In the genomic region with DNA sequence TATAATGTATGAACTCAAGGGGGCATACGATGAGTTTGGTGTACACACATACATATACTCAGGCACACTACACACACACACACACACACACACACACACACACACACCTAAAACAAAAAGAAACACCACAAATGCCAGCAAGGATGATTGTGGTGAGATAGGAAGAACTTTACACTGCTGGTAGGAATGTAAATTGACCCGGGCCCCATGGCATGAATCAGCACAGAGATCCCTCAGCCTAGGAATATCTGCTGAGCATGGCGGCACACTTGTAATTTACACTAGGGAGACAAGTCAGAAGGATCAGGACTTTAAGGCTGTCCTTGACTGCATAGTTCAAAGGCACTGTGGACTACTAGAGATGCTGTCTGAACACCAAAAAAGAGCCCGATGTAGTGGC, we compare ENCODE assay signal across 25 mouse cellular contexts. TPM values are rescaled to one million over a fixed set of nuclear protein-coding genes. Genes with fewer than 3 reads are reported as not detected.
DNase-seq lines count a peak whose midpoint lies in the region; ATAC-seq and TF ChIP-seq lines count a peak whose summit lies in the region.
"Had no signal": no experiment of that assay in that cellular context is flagged by ENCODE, and none has a peak within 500 bp of the region (broad histone marks: within the 10 kb centered on the region; RNA-seq: fewer than 3 reads in every experiment).

No protein-coding gene starts in this region.

- ATAC-seq in heart, postnatal 0 days (ENCODE audit: insufficient read depth, low read depth) = no peak
- ATAC-seq in stomach, postnatal 0 days (ENCODE audit: low FRiP score, low TSS enrichment) = no peak
- ATAC-seq: activated CD4-positive, CD25-positive, alpha-beta regulatory T cell, adult 4 months; forebrain, embryonic 14.5 days; forebrain, embryonic 16.5 days; Patski had no signal

- no peak overlapping the region for H3K4me3 ChIP-seq in heart, postnatal 0 days (ENCODE audit: low read depth, low read length)
- H3K4me3 ChIP-seq in stomach, postnatal 0 days (ENCODE audit: low read depth, low read length) = no peak overlapping the region
- H3K4me3 ChIP-seq: embryonic facial prominence, embryonic 13.5 days; embryonic facial prominence, embryonic 15.5 days; erythroblast, embryonic 14.5 days; forebrain, embryonic 10.5 days; forebrain, embryonic 12.5 days had no signal

- 0 out of 2 replicates have a peak, but pooled peaks have one; percentile 8 for TF ChIP-seq CTCF in heart, postnatal 0 days (IDR thresholded peaks at IDR 0.05; ENCODE audit: low read depth)
- peak; percentile 23; the same call in 1 of the 2 replicates for TF ChIP-seq CTCF in stomach, postnatal 0 days (IDR thresholded peaks at IDR 0.05; ENCODE audit: low read depth)

- H3K9ac ChIP-seq in heart, postnatal 0 days (replicated peaks; ENCODE audit: low read depth, low read length) = no peak overlapping the region
- H3K9ac ChIP-seq in stomach, postnatal 0 days (ENCODE audit: low read length) = no peak overlapping the region
- H3K9ac ChIP-seq: embryonic facial prominence, embryonic 13.5 days; embryonic facial prominence, embryonic 15.5 days; forebrain, embryonic 12.5 days had no signal

- DNase-seq in heart, postnatal 0 days (ENCODE audit: low spot score) = no peak
- no peak for DNase-seq in heart, postnatal 25 days (ENCODE audit: low spot score)
- DNase-seq in 3T3-L1 (ENCODE audit: low read depth, low spot score) (peak; percentile 64), 416B (ENCODE audit: low read depth) (peak; percentile 54)
- DNase-seq in stomach, postnatal 0 days (ENCODE audit: low spot score) = no peak
- DNase-seq in spleen, adult 12 weeks (ENCODE audit: low spot score) = no peak
- DNase-seq in cerebellum, postnatal 4 days (ENCODE audit: low spot score in 2 of 2) = no peak
- DNase-seq: adrenal gland, adult 8-10 months; adrenal gland, postnatal 14 days; adrenal gland, postnatal 36 days; cerebellum, adult 11-12 months; cerebellum, adult 2 months; cerebellum, adult 9-10 months; cerebellum, postnatal 10 days; cerebellum, postnatal 25 days; embryo, embryonic 11 days had no signal

- H3K4me1 ChIP-seq in heart, postnatal 0 days (ENCODE audit: control insufficient read depth, insufficient read depth) = no peaks in the 10 kb centered on the region
- no peaks in the 10 kb centered on the region for H3K4me1 ChIP-seq in stomach, postnatal 0 days (replicated peaks; ENCODE audit: control insufficient read depth, insufficient read depth)
- H3K4me1 ChIP-seq: embryonic facial prominence, embryonic 13.5 days; embryonic facial prominence, embryonic 15.5 days; forebrain, embryonic 10.5 days; forebrain, embryonic 12.5 days had no signal

- no peaks in the 10 kb centered on the region for H3K27me3 ChIP-seq in heart, postnatal 0 days (ENCODE audit: control insufficient read depth, insufficient read depth, low read length)
- H3K27me3 ChIP-seq in stomach, postnatal 0 days (ENCODE audit: control insufficient read depth, insufficient read depth, low read length) = no peaks in the 10 kb centered on the region
- H3K27me3 ChIP-seq: embryonic facial prominence, embryonic 13.5 days; embryonic facial prominence, embryonic 15.5 days; forebrain, embryonic 12.5 days; Patski had no signal

- 73% methylated on average over 4 of the region's 4 CpGs for WGBS in heart, postnatal 0 days
- 76% methylated on average over 4 of the region's 4 CpGs for WGBS in stomach, postnatal 0 days

- no peak for TF ChIP-seq EP300 in heart, postnatal 0 days (IDR thresholded peaks at IDR 0.05; ENCODE audit: low read depth)
- TF ChIP-seq EP300 in stomach, postnatal 0 days (optimal IDR thresholded peaks at IDR 0.05) = no peak

- no peaks in the 10 kb centered on the region for H3K9me3 ChIP-seq in heart, postnatal 0 days (replicated peaks; ENCODE audit: control insufficient read depth, low read length)
- H3K9me3 ChIP-seq in stomach, postnatal 0 days (ENCODE audit: control insufficient read depth, low read length) = no peaks in the 10 kb centered on the region
- H3K9me3 ChIP-seq: embryonic facial prominence, embryonic 13.5 days; embryonic facial prominence, embryonic 15.5 days; forebrain, embryonic 10.5 days; forebrain, embryonic 12.5 days had no signal

- intact Hi-C loops in heart, postnatal 25 days (cut with DNase I) = no loop called here

- H3K4me2 ChIP-seq in heart, postnatal 0 days (ENCODE audit: low read depth, low read length) = no peak overlapping the region
- H3K4me2 ChIP-seq in stomach, postnatal 0 days (replicated peaks; ENCODE audit: low read depth) = no peak overlapping the region
- H3K4me2 ChIP-seq: embryonic facial prominence, embryonic 13.5 days; embryonic facial prominence, embryonic 15.5 days; forebrain, embryonic 12.5 days had no signal

- peaks cover 14% of the 10 kb centered on the region; the same call in 1 of the 2 replicates for H3K36me3 ChIP-seq in heart, postnatal 0 days (replicated peaks; ENCODE audit: control insufficient read depth, insufficient read depth, low read length)
- H3K36me3 ChIP-seq in stomach, postnatal 0 days (ENCODE audit: control insufficient read depth, insufficient read depth, low read length) = no peaks in the 10 kb centered on the region; the same call in 1 of the 2 replicates

- H3K27ac ChIP-seq in heart, postnatal 0 days (ENCODE audit: low read depth) = no peak overlapping the region
- no peak overlapping the region for H3K27ac ChIP-seq in stomach, postnatal 0 days (replicated peaks)
- H3K27ac ChIP-seq: embryonic facial prominence, embryonic 13.5 days; embryonic facial prominence, embryonic 15.5 days; forebrain, embryonic 10.5 days; forebrain, embryonic 12.5 days had no signal

RNA-seq across cellular contexts. Expression of gene Rad9b, which starts 23.8 kb away (rescaled TPM):
- 2.0 and 13.9 TPM in 2 replicates for total RNA-seq in heart, postnatal 0 days (2014; rRNA removed; ENCODE audit: low replicate concordance)
- polyA plus RNA-seq in heart, postnatal 0 days (2015; fragmentation: Nextera tagmentation; extraction: Ambion mirVana) = 7.5 and 8.2 TPM in 2 replicates
- 1 to 10 TPM in 1 of 2 experiments, under 1 TPM in 1; 0.36 to 1.6 TPM for total RNA-seq in heart, postnatal 25 days (2021)
- 5.2 and 5.3 TPM in 2 replicates for polyA plus RNA-seq in stomach, postnatal 0 days (2015; fragmentation: Nextera tagmentation; extraction: Ambion mirVana)
- polyA plus RNA-seq: erythroblast, embryonic 14.5 days had no signal

RNA-seq across cellular contexts. Expression of gene Vps29, which starts 23.9 kb away (rescaled TPM):
- 84.0 and 92.5 TPM in 2 replicates for total RNA-seq in heart, postnatal 0 days (2014; rRNA removed; ENCODE audit: low replicate concordance)
- polyA plus RNA-seq in heart, postnatal 0 days (2015; fragmentation: Nextera tagmentation; extraction: Ambion mirVana) = 184 and 206 TPM in 2 replicates
- 10 to 100 TPM; 82.6 to 89.5 TPM for total RNA-seq in heart, postnatal 25 days (2021)
- 187 and 191 TPM in 2 replicates for polyA plus RNA-seq in stomach, postnatal 0 days (2015; fragmentation: Nextera tagmentation; extraction: Ambion mirVana)

RNA-seq across cellular contexts. Expression of gene Gpn3, which starts 41.4 kb away (rescaled TPM):
- total RNA-seq in heart, postnatal 0 days (2014; rRNA removed; ENCODE audit: low replicate concordance) = 28.5 and 50.9 TPM in 2 replicates
- polyA plus RNA-seq in heart, postnatal 0 days (2015; fragmentation: Nextera tagmentation; extraction: Ambion mirVana) = 42.9 and 48.7 TPM in 2 replicates
- total RNA-seq in heart, postnatal 25 days (2021) = 10 to 100 TPM; 22.9 to 26.6 TPM
- 40.5 and 41.5 TPM in 2 replicates for polyA plus RNA-seq in stomach, postnatal 0 days (2015; fragmentation: Nextera tagmentation; extraction: Ambion mirVana)

RNA-seq across cellular contexts. Expression of gene Fam216a, which starts 41.9 kb away (rescaled TPM):
- total RNA-seq in heart, postnatal 0 days (2014; rRNA removed; ENCODE audit: low replicate concordance) = 21.8 and 40.7 TPM in 2 replicates
- polyA plus RNA-seq in heart, postnatal 0 days (2015; fragmentation: Nextera tagmentation; extraction: Ambion mirVana) = 30.5 and 31.8 TPM in 2 replicates
- total RNA-seq in heart, postnatal 25 days (2021) = 10 to 100 TPM; 11.3 to 15.6 TPM
- 23.8 and 26.0 TPM in 2 replicates for polyA plus RNA-seq in stomach, postnatal 0 days (2015; fragmentation: Nextera tagmentation; extraction: Ambion mirVana)

RNA-seq across cellular contexts. Expression of gene Pptc7, which starts 46.1 kb away (rescaled TPM):
- total RNA-seq in heart, postnatal 0 days (2014; rRNA removed; ENCODE audit: low replicate concordance) = 33.9 and 40.3 TPM in 2 replicates
- polyA plus RNA-seq in heart, postnatal 0 days (2015; fragmentation: Nextera tagmentation; extraction: Ambion mirVana) = 16.8 and 20.5 TPM in 2 replicates
- 10 to 100 TPM; 91.3 to 93.5 TPM for total RNA-seq in heart, postnatal 25 days (2021)
- 7.8 and 8.2 TPM in 2 replicates for polyA plus RNA-seq in stomach, postnatal 0 days (2015; fragmentation: Nextera tagmentation; extraction: Ambion mirVana)

Comparison
In these comparisons a context has a peak if more than half of its experiments do, and no peak if none do; other contexts are left out.
1. DNase-seq: peak in 3T3-L1 (single experiment) and 416B (single experiment); none in heart, postnatal 0 days (single experiment), heart, postnatal 25 days (single experiment), stomach, postnatal 0 days (single experiment), spleen, adult 12 weeks (single experiment) and cerebellum, postnatal 4 days (0 of 2).